Mouse (Mus musculus): ENCODE results near the gene Tmprss15. TPM values are rescaled to one million over a fixed set of nuclear protein-coding genes. Genes with fewer than 3 reads are reported as not detected.

Tmprss15 gene
- polyA plus RNA-seq, 1 experiment, result not detected

DNA sequence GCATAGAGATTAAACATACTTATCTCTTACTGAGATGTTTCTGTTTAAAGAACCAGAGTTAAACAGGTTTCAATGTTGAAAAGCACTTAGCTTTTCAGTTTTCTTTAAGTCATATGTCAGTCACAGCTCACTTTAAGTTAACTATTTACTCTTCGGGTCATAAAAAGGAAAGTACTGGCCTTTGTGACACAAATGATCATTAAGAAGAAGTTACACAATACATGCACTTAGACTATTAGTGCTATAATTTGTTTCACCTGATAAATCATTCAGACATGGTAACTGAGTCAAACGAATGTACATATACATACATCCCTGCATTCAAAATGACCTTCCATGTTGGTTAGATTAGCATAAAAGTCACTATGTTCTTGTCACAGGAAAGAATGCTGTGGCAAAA lies 58.3 kb downstream of the Tmprss15 start:
- no peak for TF ChIP-seq CTCF (IDR thresholded peaks at IDR 0.05; ENCODE audit: insufficient read depth, low read depth, low read length)
- TF ChIP-seq POLR2A (IDR thresholded peaks at IDR 0.05; ENCODE audit: insufficient read depth, low read depth, low read length), result no peak
- Histone ChIP-seq H3K4me1 (ENCODE audit: control insufficient read depth, insufficient read depth, low read length) (no peaks in the 10 kb centered on the region), H3K27ac (ENCODE audit: insufficient read depth, low read depth, low read length) (no peak overlapping the region), H3K4me3 (ENCODE audit: insufficient read depth, low read depth, low read length) (no peak overlapping the region)
- 89% methylated on average over 2 of the region's 2 CpGs for WGBS

DNA sequence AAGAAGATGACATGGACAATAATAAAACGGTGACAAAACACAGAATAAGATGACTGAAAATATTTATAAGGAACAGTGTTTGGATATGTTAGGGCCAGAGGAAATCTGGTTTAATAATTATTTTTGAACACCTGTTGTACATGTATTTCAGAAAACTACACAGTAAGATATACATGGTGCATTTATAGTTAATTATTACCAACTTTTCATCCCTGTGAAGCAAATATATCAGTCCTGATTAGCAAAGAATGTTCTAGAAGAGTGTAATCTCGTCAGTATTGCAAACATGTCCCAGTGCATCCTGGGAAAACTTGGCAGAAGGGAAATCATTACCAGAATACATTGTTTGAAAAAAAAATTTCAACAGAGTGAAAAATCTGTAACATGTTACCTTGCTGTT lies 88.1 kb downstream of the Tmprss15 start:
- no peaks in the 10 kb centered on the region for H3K4me1 ChIP-seq (ENCODE audit: control insufficient read depth, insufficient read depth, low read length)
- 77% methylated on average over 2 of the region's 2 CpGs for WGBS
- no peak for TF ChIP-seq POLR2A (IDR thresholded peaks at IDR 0.05; ENCODE audit: insufficient read depth, low read depth, low read length)
- TF ChIP-seq CTCF (IDR thresholded peaks at IDR 0.05; ENCODE audit: insufficient read depth, low read depth, low read length), result no peak

DNA sequence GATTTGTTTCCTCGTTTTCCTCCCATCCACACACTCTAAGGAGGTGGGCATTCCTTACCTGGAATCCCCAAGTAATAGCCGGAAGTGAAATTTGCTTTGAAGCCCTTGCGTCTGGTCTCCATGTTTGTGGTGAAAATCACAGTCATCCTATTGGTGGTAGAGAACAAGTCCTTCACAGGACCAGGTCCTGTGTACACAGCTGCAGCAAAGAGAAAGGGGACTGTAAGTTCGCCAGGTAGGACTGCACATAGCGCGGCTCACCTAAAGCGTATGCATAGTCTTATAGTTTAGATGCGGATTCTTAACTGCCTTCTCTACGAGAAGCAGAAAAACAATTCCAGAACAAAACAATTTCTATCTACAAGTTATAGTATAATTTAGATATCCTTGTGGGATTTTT lies 89.2 kb downstream of the Tmprss15 start:
- TF ChIP-seq CTCF (IDR thresholded peaks at IDR 0.05; ENCODE audit: insufficient read depth, low read depth, low read length), result no peak
- TF ChIP-seq POLR2A (IDR thresholded peaks at IDR 0.05; ENCODE audit: insufficient read depth, low read depth, low read length), result no peak
- H3K27ac ChIP-seq (ENCODE audit: insufficient read depth, low read depth, low read length), result no peak overlapping the region
- no peaks in the 10 kb centered on the region for H3K4me1 ChIP-seq (ENCODE audit: control insufficient read depth, insufficient read depth, low read length)
- H3K4me3 ChIP-seq (ENCODE audit: insufficient read depth, low read depth, low read length), result no peak overlapping the region
- 90% methylated on average over 9 of the region's 9 CpGs for WGBS

More for the DNA sequence above, 88.1 kb downstream of the Tmprss15 start:
- no peak overlapping the region for H3K27ac ChIP-seq (ENCODE audit: insufficient read depth, low read depth, low read length)
- no peak overlapping the region for H3K4me3 ChIP-seq (ENCODE audit: insufficient read depth, low read depth, low read length)

DNA sequence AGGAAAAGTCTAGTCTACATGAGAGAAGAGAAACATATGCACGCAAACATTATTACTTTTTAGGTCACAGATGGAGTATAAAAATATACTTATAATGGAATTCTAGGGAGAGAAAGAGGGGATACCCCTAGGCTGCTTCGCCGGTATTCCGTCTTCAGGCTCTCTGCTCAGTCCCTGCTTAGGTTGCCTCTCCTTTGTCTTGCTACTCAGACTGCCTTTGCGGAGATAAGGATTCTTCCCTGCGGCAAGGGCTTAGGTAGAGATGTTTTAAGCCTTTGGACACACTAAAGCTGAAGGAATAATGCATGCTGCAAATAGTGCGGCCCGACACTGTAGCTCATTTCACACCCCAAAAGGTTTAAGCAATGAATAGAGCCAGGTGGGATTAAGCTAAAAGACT lies 114.5 kb downstream of the Tmprss15 start:
- 56% methylated on average over 8 of the region's 8 CpGs for WGBS
- Histone ChIP-seq H3K27ac (ENCODE audit: insufficient read depth, low read depth, low read length) (no peak overlapping the region), H3K4me3 (ENCODE audit: insufficient read depth, low read depth, low read length) (no peak overlapping the region), H3K4me1 (ENCODE audit: control insufficient read depth, insufficient read depth, low read length) (no peaks in the 10 kb centered on the region)
- no peak for TF ChIP-seq CTCF (IDR thresholded peaks at IDR 0.05; ENCODE audit: insufficient read depth, low read depth, low read length)
- no peak for TF ChIP-seq POLR2A (IDR thresholded peaks at IDR 0.05; ENCODE audit: insufficient read depth, low read depth, low read length)

DNA sequence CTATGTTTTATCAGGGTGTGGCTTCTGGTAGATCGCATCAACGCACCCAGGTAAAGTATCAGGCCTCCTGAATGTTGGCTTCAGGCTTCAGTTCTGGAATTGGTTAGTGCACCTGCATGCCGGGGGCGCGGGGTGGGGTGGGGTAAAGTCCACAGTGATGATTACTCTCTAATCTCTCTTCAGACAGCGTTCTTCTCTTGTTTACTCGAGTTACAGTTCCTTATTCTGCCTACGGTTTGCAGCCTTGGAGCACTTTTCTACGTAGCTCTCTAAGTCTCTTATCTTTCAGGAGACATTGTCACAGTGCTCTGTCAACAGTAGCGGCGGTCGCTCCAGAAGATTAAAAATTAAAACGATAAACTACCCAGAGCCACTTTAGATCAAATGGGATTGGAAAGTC lies 116.8 kb downstream of the Tmprss15 start:
- WGBS, result 96% methylated on average over 13 of the region's 13 CpGs
- TF ChIP-seq CTCF (IDR thresholded peaks at IDR 0.05; ENCODE audit: insufficient read depth, low read depth, low read length) (no peak), POLR2A (IDR thresholded peaks at IDR 0.05; ENCODE audit: insufficient read depth, low read depth, low read length) (no peak)
- H3K4me1 ChIP-seq (ENCODE audit: control insufficient read depth, insufficient read depth, low read length), result no peaks in the 10 kb centered on the region

DNA sequence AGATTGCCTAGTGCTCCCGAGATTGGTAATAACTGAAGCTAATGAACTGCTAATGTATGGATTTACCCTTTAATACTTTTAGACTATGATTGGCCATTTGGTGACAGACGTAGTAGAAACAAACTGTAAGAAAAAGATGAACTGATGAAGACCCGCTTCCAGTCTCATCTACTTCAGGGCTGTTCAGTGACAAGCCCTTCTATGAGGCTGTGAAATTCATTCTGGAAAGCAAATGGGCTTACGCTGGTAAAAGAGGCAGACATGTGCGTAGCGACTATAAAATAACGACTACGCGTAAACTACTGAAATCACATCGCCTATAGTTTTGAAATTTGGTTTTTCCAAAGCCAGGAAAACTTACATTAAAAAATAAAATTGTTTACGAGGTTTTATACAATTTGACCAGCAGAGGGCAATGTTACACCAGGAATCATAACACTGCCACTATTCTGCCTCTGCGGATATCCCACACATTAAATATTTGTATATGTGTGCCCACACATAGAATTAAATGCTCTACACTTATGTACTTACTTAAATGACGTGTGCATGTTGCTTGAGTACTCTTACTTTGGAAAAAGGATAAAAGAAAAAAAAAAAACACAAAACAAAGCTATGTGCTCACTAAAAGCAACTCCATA lies 121.7 kb downstream of the Tmprss15 start:
- H3K4me1 ChIP-seq (ENCODE audit: control insufficient read depth, insufficient read depth, low read length), result no peaks in the 10 kb centered on the region
- TF ChIP-seq POLR2A (IDR thresholded peaks at IDR 0.05; ENCODE audit: insufficient read depth, low read depth, low read length) (no peak), CTCF (IDR thresholded peaks at IDR 0.05; ENCODE audit: insufficient read depth, low read depth, low read length) (no peak)
- no peak overlapping the region for H3K4me3 ChIP-seq (ENCODE audit: insufficient read depth, low read depth, low read length)
- no peak overlapping the region for H3K27ac ChIP-seq (ENCODE audit: insufficient read depth, low read depth, low read length)
- WGBS, result 21% methylated on average over 13 of the region's 13 CpGs

More for the DNA sequence above, 116.8 kb downstream of the Tmprss15 start:
- H3K27ac ChIP-seq (ENCODE audit: insufficient read depth, low read depth, low read length), result no peak overlapping the region
- no peak overlapping the region for H3K4me3 ChIP-seq (ENCODE audit: insufficient read depth, low read depth, low read length)

DNA sequence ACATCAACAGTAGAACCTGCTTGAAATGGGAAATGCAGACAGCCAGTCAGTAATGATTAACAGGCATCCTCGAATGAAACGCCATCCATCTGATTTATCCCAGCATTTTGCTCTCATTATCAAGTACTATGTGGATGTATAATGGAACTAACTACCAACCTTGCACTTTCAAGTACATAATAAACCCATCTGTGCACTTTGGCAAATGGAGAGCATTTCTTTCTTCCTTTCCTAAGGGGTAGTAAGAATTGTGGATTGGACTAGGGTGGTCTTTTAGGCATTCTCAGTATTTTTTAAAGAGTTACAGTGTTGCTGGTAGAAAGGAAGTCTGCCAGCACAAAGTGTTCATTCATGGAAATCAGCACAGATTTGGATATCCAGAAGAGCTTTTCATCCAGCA lies 133.5 kb downstream of the Tmprss15 start:
- 43% methylated on average over 2 of the region's 2 CpGs for WGBS
- no peak for TF ChIP-seq CTCF (IDR thresholded peaks at IDR 0.05; ENCODE audit: insufficient read depth, low read depth, low read length)
- TF ChIP-seq POLR2A (IDR thresholded peaks at IDR 0.05; ENCODE audit: insufficient read depth, low read depth, low read length), result no peak
- no peak overlapping the region for H3K4me3 ChIP-seq (ENCODE audit: insufficient read depth, low read depth, low read length)
- H3K27ac ChIP-seq (ENCODE audit: insufficient read depth, low read depth, low read length), result no peak overlapping the region
- H3K4me1 ChIP-seq (ENCODE audit: control insufficient read depth, insufficient read depth, low read length), result no peaks in the 10 kb centered on the region

DNA sequence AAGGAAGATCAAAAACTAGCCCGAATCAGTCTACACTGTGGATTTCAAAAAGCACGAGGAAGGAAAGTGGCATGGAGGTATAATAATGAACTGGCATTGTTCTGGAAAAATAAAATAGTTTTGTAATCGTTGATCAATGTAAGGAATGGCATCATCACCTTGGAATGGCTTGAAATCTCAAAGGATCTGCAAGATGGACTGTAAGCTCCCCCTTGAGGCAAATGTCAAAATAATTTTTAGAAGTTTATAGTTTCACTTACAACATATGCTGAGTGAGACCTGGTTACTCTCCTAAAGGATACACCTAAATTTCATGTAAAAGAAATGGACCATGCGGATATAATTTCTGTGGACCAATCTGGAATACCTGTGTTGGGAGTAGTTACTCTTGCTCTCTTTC lies 140.5 kb downstream of the Tmprss15 start:
- Histone ChIP-seq H3K4me1 (ENCODE audit: control insufficient read depth, insufficient read depth, low read length) (no peaks in the 10 kb centered on the region), H3K27ac (ENCODE audit: insufficient read depth, low read depth, low read length) (no peak overlapping the region), H3K4me3 (ENCODE audit: insufficient read depth, low read depth, low read length) (no peak overlapping the region)
- TF ChIP-seq CTCF (IDR thresholded peaks at IDR 0.05; ENCODE audit: insufficient read depth, low read depth, low read length) (no peak), POLR2A (IDR thresholded peaks at IDR 0.05; ENCODE audit: insufficient read depth, low read depth, low read length) (no peak)
- WGBS, result 60% methylated on average over 4 of the region's 4 CpGs

DNA sequence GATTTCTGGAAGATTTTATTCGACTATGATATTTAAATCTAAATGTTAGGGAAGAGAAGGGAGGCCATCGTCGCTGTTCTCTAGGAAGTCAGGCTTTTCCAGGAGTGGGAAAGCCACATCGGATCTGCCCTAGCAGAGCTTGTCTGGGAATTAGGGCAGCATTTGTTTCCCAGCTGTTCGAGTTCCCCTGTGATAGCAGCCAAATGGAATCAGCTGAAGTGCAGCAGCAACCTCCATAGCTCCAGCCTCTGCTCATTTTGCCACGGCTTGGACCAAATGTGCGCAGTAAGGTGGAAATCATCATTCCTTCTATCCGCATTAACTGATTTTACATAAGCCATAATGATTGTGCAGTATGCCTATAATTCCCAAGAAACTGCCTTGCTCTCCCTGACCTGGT lies 153.1 kb downstream of the Tmprss15 start:
- H3K27ac ChIP-seq (ENCODE audit: insufficient read depth, low read depth, low read length), result no peak overlapping the region
- 82% methylated on average over 8 of the region's 8 CpGs for WGBS
- no peaks in the 10 kb centered on the region for H3K4me1 ChIP-seq (ENCODE audit: control insufficient read depth, insufficient read depth, low read length)
- H3K4me3 ChIP-seq (ENCODE audit: insufficient read depth, low read depth, low read length), result no peak overlapping the region
- TF ChIP-seq CTCF (IDR thresholded peaks at IDR 0.05; ENCODE audit: insufficient read depth, low read depth, low read length) (no peak), POLR2A (IDR thresholded peaks at IDR 0.05; ENCODE audit: insufficient read depth, low read depth, low read length) (no peak)
